Mouse (Mus musculus) 3T3-L1 (cell line): ENCODE measurements around the gene Polr2h.
A peak's percentile ranks its signal among the peaks of the same experiment; 100 is the strongest.

Source experiments
- DNase-seq: peaks from one replicate; pipeline ENCODE4 v3.0.0-alpha.2; 2015; ENCODE audit warnings: low read depth, low spot score

Gene Polr2h

DNA sequence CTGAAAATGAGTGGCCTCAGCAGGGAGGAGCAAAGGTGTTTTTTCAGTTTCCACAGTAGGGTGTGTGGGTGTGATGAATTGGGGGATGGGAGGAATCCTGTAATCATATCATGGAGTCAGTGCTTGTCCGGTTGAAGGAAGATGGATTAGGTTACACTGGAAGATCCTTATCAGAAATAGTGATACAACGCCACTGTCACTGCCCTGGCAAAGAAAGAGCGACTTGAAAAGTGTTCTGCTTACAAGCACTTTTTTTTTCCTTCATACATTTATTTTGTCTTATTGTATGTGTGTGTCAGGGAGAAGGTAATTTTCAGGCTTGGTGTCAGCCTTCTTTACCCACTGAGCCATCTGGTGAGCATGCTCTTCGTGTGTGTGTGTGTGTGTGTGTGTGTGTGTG, 5.3 kb downstream of the Polr2h start:
- DNase-seq: no peak

GRCm38 (mm10) chr16:20723247-20723646, 5.8 kb downstream of the Polr2h start:
- DNase-seq: no peak

DNA sequence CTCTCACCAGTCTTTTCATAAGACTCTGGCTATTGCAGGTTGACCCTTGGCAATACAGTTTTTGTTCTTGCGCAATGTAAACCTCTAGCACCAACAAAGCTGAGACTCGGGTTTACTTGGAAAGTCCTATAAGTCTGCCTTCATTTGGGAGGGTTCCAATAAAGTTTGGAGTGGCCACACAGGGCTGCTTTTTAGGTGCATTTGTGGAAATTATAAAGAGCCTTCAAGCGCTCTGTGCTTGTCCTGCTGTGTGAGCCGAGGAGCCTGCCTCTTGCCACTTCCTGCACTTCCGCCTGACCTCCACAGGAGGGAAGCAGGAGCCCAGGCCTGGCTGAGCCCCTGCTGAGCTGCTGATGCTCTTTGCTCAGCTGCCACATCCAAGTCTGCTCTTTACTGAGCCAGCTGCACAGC, 6.9 kb downstream of the Polr2h start:
- peak; percentile 84 for DNase-seq

- DNase-seq: no peak
Measured at GRCm38 (mm10) chr16:20725321-20725720, 7.9 kb downstream of the Polr2h start.

DNA sequence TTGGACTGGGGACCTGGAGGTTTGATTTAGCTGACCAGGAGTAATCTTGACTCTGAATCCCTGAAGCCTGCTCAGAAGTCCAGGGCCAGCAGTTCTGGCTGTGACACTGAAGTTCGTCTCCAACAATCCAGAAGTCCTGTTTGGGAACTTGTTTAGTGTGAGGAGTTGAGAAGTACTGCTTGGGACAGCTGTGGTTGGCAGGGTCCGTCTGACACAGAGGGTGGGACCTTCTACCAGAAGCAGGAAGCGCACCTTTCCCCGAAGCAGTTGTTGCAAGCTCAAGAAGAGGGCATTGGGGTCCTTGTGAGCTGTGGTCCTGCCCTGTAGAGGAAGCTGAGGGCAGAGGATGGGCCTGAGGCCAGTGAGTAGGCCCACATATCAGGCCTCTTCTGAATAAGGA, 8.3 kb downstream of the Polr2h start:
- peak; percentile 30 for DNase-seq

DNA sequence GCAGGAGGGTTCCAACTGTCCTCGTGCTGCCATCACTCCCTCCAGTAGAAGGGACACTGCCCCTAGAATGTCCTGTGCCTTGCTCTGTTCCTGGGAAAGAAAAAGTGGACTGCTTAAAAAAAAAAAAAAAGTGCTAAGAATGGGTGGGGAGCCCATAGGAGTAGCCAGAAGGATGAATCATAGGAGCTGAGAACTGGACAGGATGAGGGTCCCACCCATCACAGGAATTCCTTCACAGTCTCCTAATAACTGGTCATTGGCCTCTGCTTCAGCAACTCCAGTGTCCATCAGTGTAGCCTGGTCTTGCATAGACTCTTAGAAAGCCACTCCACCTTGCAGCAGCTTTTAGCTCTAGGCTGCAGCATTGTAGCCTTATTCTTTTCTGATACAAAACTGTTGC, 8.9 kb downstream of the Polr2h start:
- DNase-seq: peak; percentile 91

- no peak for DNase-seq
Measured at GRCm38 (mm10) chr16:20730293-20730711, 12.8 kb downstream of the Polr2h start.

DNA sequence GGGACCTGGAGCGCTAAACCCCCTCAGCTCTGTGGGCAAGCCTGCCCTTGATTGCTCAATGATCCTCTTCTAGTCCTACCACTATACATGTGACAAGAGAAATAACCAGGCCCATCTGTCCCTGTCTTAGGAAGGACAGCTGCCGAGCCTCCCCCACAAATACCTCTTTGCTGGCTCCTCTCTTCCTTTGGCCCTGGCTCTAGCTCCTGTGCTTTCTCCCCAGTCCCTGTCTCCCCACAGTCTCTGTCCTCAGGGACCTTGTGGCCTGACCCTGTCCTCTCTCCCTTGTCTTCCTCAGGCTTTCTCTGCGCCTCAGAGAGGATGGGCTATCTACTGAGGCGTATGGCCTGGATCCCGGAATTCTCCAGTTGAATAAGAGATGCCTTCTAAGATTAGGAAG, 14.2 kb downstream of the Polr2h start:
- no peak for DNase-seq

GRCm38 (mm10) chr16:20732251-20732924, 14.9 kb downstream of the Polr2h start:
- no peak for DNase-seq

GRCm38 (mm10) chr16:20732925-20733730, 15.7 kb downstream of the Polr2h start, which contains the start of gene Chrd:
Chrd (plus strand) TSS chr16:20733127.
- DNase-seq: peak; percentile 25

GRCm38 (mm10) chr16:20733731-20734730, 16.6 kb downstream of the Polr2h start, which contains the start of gene Thpo:
Thpo (minus strand) TSS chr16:20734511.
- DNase-seq: no peak

DNA sequence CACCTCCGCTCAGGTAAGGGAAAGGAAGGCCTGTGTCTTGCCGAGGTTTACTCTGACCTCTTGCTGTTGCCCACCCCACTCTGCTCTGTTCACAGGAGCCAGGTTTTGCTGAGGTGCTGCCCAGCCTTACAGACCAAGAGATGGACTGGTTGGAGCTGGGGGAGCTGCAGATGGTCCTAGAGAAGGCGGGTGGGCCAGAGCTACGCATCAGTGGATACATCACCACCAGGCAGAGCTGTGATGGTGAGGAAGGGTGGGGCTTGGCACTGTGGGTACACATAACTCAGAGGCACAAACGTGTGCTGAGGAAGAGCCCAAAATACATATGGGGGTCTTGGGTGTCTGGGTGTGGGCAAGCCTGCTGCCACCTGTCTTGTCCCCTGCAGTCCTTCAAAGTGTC, 18.2 kb downstream of the Polr2h start:
- DNase-seq: no peak

DNA sequence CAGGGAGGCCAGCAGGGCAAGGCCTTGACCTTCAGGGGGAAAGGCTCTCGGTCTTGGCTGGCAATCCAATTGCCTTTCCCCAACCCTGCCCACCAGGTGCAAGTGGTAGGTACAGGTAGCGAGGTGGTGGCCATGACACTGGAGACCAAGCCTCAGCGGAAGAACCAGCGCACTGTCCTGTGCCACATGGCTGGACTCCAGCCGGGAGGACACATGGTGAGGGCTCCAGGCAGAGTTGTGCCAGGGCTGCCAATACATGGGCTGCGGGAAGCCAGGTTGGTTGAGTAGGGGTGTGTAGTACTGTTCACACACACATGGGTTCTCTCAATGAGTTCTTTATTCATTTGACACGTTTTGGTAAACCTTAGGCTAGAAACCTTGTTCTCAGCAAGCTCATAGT, 18.7 kb downstream of the Polr2h start:
- no peak for DNase-seq

DNA sequence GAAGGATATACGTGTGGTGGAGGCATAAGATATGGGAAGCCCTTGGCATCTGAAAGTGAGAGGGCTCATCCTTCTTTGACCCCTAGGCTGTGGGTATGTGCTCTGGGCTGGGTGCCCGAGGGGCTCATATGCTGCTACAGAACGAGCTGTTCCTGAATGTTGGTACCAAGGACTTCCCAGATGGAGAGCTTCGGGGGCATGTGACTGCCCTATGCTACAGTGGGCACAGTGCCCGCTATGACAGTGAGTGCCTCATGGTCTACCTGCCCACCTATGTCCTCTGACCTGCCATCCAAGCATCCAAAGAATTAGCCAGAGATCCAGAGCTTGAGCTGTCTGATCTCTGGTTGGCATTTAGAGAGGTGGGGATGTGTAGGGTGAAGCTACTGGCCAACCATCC, 19.4 kb downstream of the Polr2h start:
- no peak for DNase-seq

DNA sequence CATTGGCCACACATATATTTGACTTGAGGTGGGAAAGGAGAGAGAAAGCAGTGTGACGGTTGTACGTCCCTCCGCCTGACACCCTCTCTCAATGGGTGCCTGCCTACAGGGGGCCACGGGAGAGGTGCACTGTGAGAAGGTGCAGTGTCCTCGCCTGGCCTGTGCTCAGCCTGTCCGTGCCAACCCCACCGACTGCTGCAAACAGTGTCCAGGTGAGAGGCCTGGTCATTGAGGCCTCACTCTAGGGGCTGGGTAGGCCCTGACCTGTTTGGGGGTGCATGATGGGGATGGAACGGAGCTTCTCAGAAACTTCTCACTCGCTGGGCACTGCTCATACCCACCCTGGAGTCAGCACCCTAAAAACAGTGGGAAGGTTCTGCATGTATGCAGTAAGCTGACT, 22.4 kb downstream of the Polr2h start:
- no peak for DNase-seq

- DNase-seq: no peak
Measured at GRCm38 (mm10) chr16:20746641-20747040, 29.2 kb downstream of the Polr2h start.

GRCm38 (mm10) chr16:20750518-20750917, 33.1 kb downstream of the Polr2h start:
- DNase-seq: peak; percentile 59

DNA sequence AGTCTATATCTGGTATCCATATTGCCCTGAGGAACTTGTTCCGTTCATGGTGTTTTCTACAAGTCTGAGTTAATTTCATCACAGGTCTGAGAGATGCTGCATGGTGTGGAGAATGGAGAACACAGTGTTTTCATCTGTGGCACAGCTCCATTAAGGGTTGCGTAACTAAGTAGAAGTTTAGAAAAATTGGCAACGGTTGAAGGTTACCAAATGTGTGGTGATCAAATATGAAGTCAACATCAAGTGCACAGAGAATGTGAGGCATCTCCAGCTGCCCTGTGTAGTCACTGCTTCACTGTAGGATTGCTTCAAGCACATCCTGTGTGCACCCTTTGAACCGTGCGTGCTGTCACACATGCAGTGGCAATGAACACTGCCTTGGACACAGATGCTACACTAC, 38.6 kb downstream of the Polr2h start:
- DNase-seq: peak; percentile 56

- no peak for DNase-seq
Measured at GRCm38 (mm10) chr16:20757385-20757784, 39.9 kb downstream of the Polr2h start.

GRCm38 (mm10) chr16:20761681-20762080, 44.2 kb downstream of the Polr2h start:
- DNase-seq: peak; percentile 75

- peak; percentile 75 for DNase-seq
Measured at GRCm38 (mm10) chr16:20765244-20765643, 47.8 kb downstream of the Polr2h start.
